8 mouse cellular contexts compared by ENCODE assay signal in genomic region chr10:80070837-80071515, GRCm38 (mm10). TPM values are rescaled to one million over a fixed set of nuclear protein-coding genes. Genes with fewer than 3 reads are reported as not detected.
DNase-seq lines count a peak whose midpoint lies in the region; ATAC-seq and TF ChIP-seq lines count a peak whose summit lies in the region.

No protein-coding gene starts in this region.

- no peak overlapping the region for H3K4me3 ChIP-seq in heart, postnatal 0 days (ENCODE audit: low read depth, low read length)
- no peak overlapping the region for H3K4me3 ChIP-seq in liver, postnatal 0 days (ENCODE audit: low read depth, low read length)
- no peak overlapping the region for H3K4me3 ChIP-seq in neural tube, embryonic 15.5 days (replicated peaks)

- peak overlapping the region; percentile 31; the same call in 1 of the 2 replicates for H3K9ac ChIP-seq in heart, postnatal 0 days (replicated peaks; ENCODE audit: low read depth, low read length)
- H3K9ac ChIP-seq in liver, postnatal 0 days (replicated peaks) = peak overlapping the region; percentile 52
- no peak overlapping the region for H3K9ac ChIP-seq in neural tube, embryonic 15.5 days (replicated peaks)

- no peak for TF ChIP-seq CTCF in brain, embryonic 14.5 days (IDR thresholded peaks at IDR 0.05; ENCODE audit: borderline replicate concordance, extremely low read depth, insufficient read depth, insufficient read length)
- TF ChIP-seq CTCF in heart, postnatal 0 days (IDR thresholded peaks at IDR 0.05; ENCODE audit: low read depth) = no peak
- TF ChIP-seq CTCF in liver, postnatal 0 days (IDR thresholded peaks at IDR 0.05; ENCODE audit: low read depth) = no peak

- H3K27me3 ChIP-seq in heart, postnatal 0 days (ENCODE audit: control insufficient read depth, insufficient read depth, low read length) = no peaks in the 10 kb centered on the region
- no peaks in the 10 kb centered on the region for H3K27me3 ChIP-seq in liver, postnatal 0 days (ENCODE audit: insufficient read depth, low read length)
- H3K27me3 ChIP-seq in neural tube, embryonic 15.5 days (replicated peaks) = no peaks in the 10 kb centered on the region

- H3K4me1 ChIP-seq in heart, postnatal 0 days (ENCODE audit: control insufficient read depth, insufficient read depth) = peaks cover 29% of the 10 kb centered on the region
- H3K4me1 ChIP-seq in liver, postnatal 0 days (ENCODE audit: insufficient read depth) = peaks cover 45% of the 10 kb centered on the region
- H3K4me1 ChIP-seq in neural tube, embryonic 15.5 days = peaks cover 25% of the 10 kb centered on the region

- H3K9me3 ChIP-seq in heart, postnatal 0 days (replicated peaks; ENCODE audit: control insufficient read depth, low read length) = no peaks in the 10 kb centered on the region
- H3K9me3 ChIP-seq in liver, postnatal 0 days (ENCODE audit: low read length) = no peaks in the 10 kb centered on the region
- no peaks in the 10 kb centered on the region for H3K9me3 ChIP-seq in neural tube, embryonic 15.5 days (replicated peaks)

- 0 out of 2 replicates have a peak, but pooled peaks have one; percentile 24 for TF ChIP-seq EP300 in heart, postnatal 0 days (IDR thresholded peaks at IDR 0.05; ENCODE audit: low read depth)
- peak; percentile 92 for TF ChIP-seq EP300 in liver, postnatal 0 days (IDR thresholded peaks at IDR 0.05; ENCODE audit: low read depth)

- peak; percentile 67 for ATAC-seq in erythroid progenitor cell, adult 5-6 weeks (replicated peaks; ENCODE audit: low FRiP score, poor library complexity, severe bottlenecking)
- peak; percentile 83 for ATAC-seq in heart, postnatal 0 days (ENCODE audit: insufficient read depth, low read depth)
- peak; percentile 92 for ATAC-seq in liver, postnatal 0 days
- no peak for ATAC-seq in neural tube, embryonic 15.5 days (ENCODE audit: low FRiP score)

- peaks cover 15% of the 10 kb centered on the region for H3K36me3 ChIP-seq in heart, postnatal 0 days (replicated peaks; ENCODE audit: control insufficient read depth, insufficient read depth, low read length)
- peaks cover 47% of the 10 kb centered on the region for H3K36me3 ChIP-seq in liver, postnatal 0 days (replicated peaks; ENCODE audit: insufficient read depth, low read length)
- H3K36me3 ChIP-seq in neural tube, embryonic 15.5 days = peaks cover 12% of the 10 kb centered on the region; the same call in 1 of the 2 replicates

- WGBS in heart, postnatal 0 days = 41% methylated on average over 9 of the region's 9 CpGs
- WGBS in liver, postnatal 0 days (ENCODE audit: insufficient replicate concordance) = 41% methylated on average over 9 of the region's 9 CpGs
- 65% methylated on average over 9 of the region's 9 CpGs for WGBS in neural tube, embryonic 15.5 days

- peak overlapping the region; percentile 91 for H3K27ac ChIP-seq in heart, postnatal 0 days (ENCODE audit: low read depth)
- H3K27ac ChIP-seq in liver, postnatal 0 days (ENCODE audit: low read depth) = peak overlapping the region; percentile 97
- H3K27ac ChIP-seq in neural tube, embryonic 15.5 days (replicated peaks) = peak overlapping the region; percentile 71

- DNase-seq in 3T3-L1 (ENCODE audit: low read depth, low spot score) = peak; percentile 97
- DNase-seq in brain, embryonic 14.5 days (ENCODE audit: low read depth) = peak; percentile 55
- DNase-seq in heart, postnatal 0 days (ENCODE audit: low spot score) = peak; percentile 89
- peak; percentile 88 for DNase-seq in layer of hippocampus, adult 11-12 months (ENCODE audit: low spot score)
- peak; percentile 91 for DNase-seq in liver, postnatal 0 days
- DNase-seq in urinary bladder, postnatal 14 days (ENCODE audit: low spot score) = peak; percentile 89

- H3K4me2 ChIP-seq in heart, postnatal 0 days (ENCODE audit: low read depth, low read length) = no peak overlapping the region
- H3K4me2 ChIP-seq in liver, postnatal 0 days (ENCODE audit: low read depth, low read length) = peak overlapping the region; percentile 53
- H3K4me2 ChIP-seq in neural tube, embryonic 15.5 days = no peak overlapping the region

- TF ChIP-seq POLR2A in brain, embryonic 14.5 days (IDR thresholded peaks at IDR 0.05; ENCODE audit: borderline replicate concordance, extremely low read depth, insufficient read depth, insufficient read length, poor library complexity, severe bottlenecking) = no peak

RNA-seq across cellular contexts. Expression of gene Gpx4, which starts 24.0 kb away (rescaled TPM):
- polyA plus RNA-seq in brain, embryonic 14.5 days (2012; rRNA removed) = 376 and 484 TPM in 2 replicates
- total RNA-seq in erythroid progenitor cell, adult 5-6 weeks (2015; ENCODE audit: low replicate concordance) = 371 and 490 TPM in 2 replicates
- 239 and 372 TPM in 2 replicates for total RNA-seq in erythroid progenitor cell, adult 5-6 weeks (2017; ENCODE audit: low replicate concordance)
- 490 and 500 TPM in 2 replicates for total RNA-seq in heart, postnatal 0 days (2014; rRNA removed; ENCODE audit: low replicate concordance)
- 874 and 900 TPM in 2 replicates for polyA plus RNA-seq in heart, postnatal 0 days (2015; fragmentation: Nextera tagmentation; extraction: Ambion mirVana)
- polyA plus RNA-seq in liver, postnatal 0 days (2015; fragmentation: Nextera tagmentation; extraction: Ambion mirVana) = 537 and 560 TPM in 2 replicates
- polyA plus RNA-seq in neural tube, embryonic 15.5 days (2015; fragmentation: Nextera tagmentation; extraction: Ambion mirVana) = 559 and 600 TPM in 2 replicates

RNA-seq across cellular contexts. Expression of gene Polr2e, which starts 31.4 kb away (rescaled TPM):
- 216 and 272 TPM in 2 replicates for polyA plus RNA-seq in brain, embryonic 14.5 days (2012; rRNA removed)
- 18.4 and 20.5 TPM in 2 replicates for total RNA-seq in erythroid progenitor cell, adult 5-6 weeks (2015; ENCODE audit: low replicate concordance)
- 14.6 and 28.4 TPM in 2 replicates for total RNA-seq in erythroid progenitor cell, adult 5-6 weeks (2017; ENCODE audit: low replicate concordance)
- 70.6 and 106 TPM in 2 replicates for total RNA-seq in heart, postnatal 0 days (2014; rRNA removed; ENCODE audit: low replicate concordance)
- 120 and 123 TPM in 2 replicates for polyA plus RNA-seq in heart, postnatal 0 days (2015; fragmentation: Nextera tagmentation; extraction: Ambion mirVana)
- polyA plus RNA-seq in liver, postnatal 0 days (2015; fragmentation: Nextera tagmentation; extraction: Ambion mirVana) = 57.0 and 58.3 TPM in 2 replicates
- 134 and 148 TPM in 2 replicates for polyA plus RNA-seq in neural tube, embryonic 15.5 days (2015; fragmentation: Nextera tagmentation; extraction: Ambion mirVana)

RNA-seq across cellular contexts. Expression of gene Sbno2, which starts 34.4 kb away (rescaled TPM):
- polyA plus RNA-seq in brain, embryonic 14.5 days (2012; rRNA removed) = 30.2 and 31.1 TPM in 2 replicates
- 19.5 and 21.8 TPM in 2 replicates for total RNA-seq in erythroid progenitor cell, adult 5-6 weeks (2015; ENCODE audit: low replicate concordance)
- total RNA-seq in erythroid progenitor cell, adult 5-6 weeks (2017; ENCODE audit: low replicate concordance) = 34.3 and 36.1 TPM in 2 replicates
- 21.1 and 22.0 TPM in 2 replicates for total RNA-seq in heart, postnatal 0 days (2014; rRNA removed; ENCODE audit: low replicate concordance)
- polyA plus RNA-seq in heart, postnatal 0 days (2015; fragmentation: Nextera tagmentation; extraction: Ambion mirVana) = 5.9 and 6.3 TPM in 2 replicates
- polyA plus RNA-seq in liver, postnatal 0 days (2015; fragmentation: Nextera tagmentation; extraction: Ambion mirVana) = 7.4 and 8.7 TPM in 2 replicates
- polyA plus RNA-seq in neural tube, embryonic 15.5 days (2015; fragmentation: Nextera tagmentation; extraction: Ambion mirVana) = 11.7 and 12.8 TPM in 2 replicates

RNA-seq across cellular contexts. Expression of gene Stk11, which starts 44.6 kb away (rescaled TPM):
- polyA plus RNA-seq in brain, embryonic 14.5 days (2012; rRNA removed) = 112 and 127 TPM in 2 replicates
- 224 and 296 TPM in 2 replicates for total RNA-seq in erythroid progenitor cell, adult 5-6 weeks (2015; ENCODE audit: low replicate concordance)
- total RNA-seq in erythroid progenitor cell, adult 5-6 weeks (2017; ENCODE audit: low replicate concordance) = 440 and 520 TPM in 2 replicates
- 40.3 and 57.4 TPM in 2 replicates for total RNA-seq in heart, postnatal 0 days (2014; rRNA removed; ENCODE audit: low replicate concordance)
- polyA plus RNA-seq in heart, postnatal 0 days (2015; fragmentation: Nextera tagmentation; extraction: Ambion mirVana) = 10.6 and 10.8 TPM in 2 replicates
- polyA plus RNA-seq in liver, postnatal 0 days (2015; fragmentation: Nextera tagmentation; extraction: Ambion mirVana) = 9.1 and 11.2 TPM in 2 replicates
- polyA plus RNA-seq in neural tube, embryonic 15.5 days (2015; fragmentation: Nextera tagmentation; extraction: Ambion mirVana) = 16.9 and 17.3 TPM in 2 replicates

RNA-seq across cellular contexts. Expression of gene Arhgap45, which starts 54.5 kb away (rescaled TPM):
- polyA plus RNA-seq in brain, embryonic 14.5 days (2012; rRNA removed) = 3.4 and 3.8 TPM in 2 replicates
- 23.4 and 23.9 TPM in 2 replicates for total RNA-seq in erythroid progenitor cell, adult 5-6 weeks (2015; ENCODE audit: low replicate concordance)
- total RNA-seq in erythroid progenitor cell, adult 5-6 weeks (2017; ENCODE audit: low replicate concordance) = 16.0 and 28.8 TPM in 2 replicates
- total RNA-seq in heart, postnatal 0 days (2014; rRNA removed; ENCODE audit: low replicate concordance) = 3.9 and 11.0 TPM in 2 replicates
- 1.9 TPM in 2 replicates for polyA plus RNA-seq in heart, postnatal 0 days (2015; fragmentation: Nextera tagmentation; extraction: Ambion mirVana)
- polyA plus RNA-seq in liver, postnatal 0 days (2015; fragmentation: Nextera tagmentation; extraction: Ambion mirVana) = 12.1 and 14.2 TPM in 2 replicates
- polyA plus RNA-seq in neural tube, embryonic 15.5 days (2015; fragmentation: Nextera tagmentation; extraction: Ambion mirVana) = 2.0 and 13.7 TPM in 2 replicates
